Mouse (Mus musculus) splenic B cell, adult 2 months (primary cell): Measurements from ENCODE around the gene Uchl1.
A peak's percentile ranks its signal among the peaks of the same experiment; 100 is the strongest.

Experiments
- DNase-seq: peaks from one replicate; pipeline ENCODE4 v3.0.0-alpha.2; 2011; ENCODE audit warnings: low read depth, low spot score
- H3K27me3 ChIP-seq: 2 replicates; pipeline ENCODE4 v1.6.1; 2012; ENCODE audit warnings: mild to moderate bottlenecking, low read length, moderate library complexity, mixed read lengths; ENCODE audit not compliant: control insufficient read depth, poor library complexity, insufficient read depth, severe bottlenecking
- H3K36me3 ChIP-seq: 2 replicates; pipeline ENCODE4 v1.6.1; 2012; ENCODE audit warnings: mild to moderate bottlenecking, low read length, moderate library complexity, mixed read lengths; ENCODE audit not compliant: control insufficient read depth, poor library complexity, insufficient read depth, severe bottlenecking

Uchl1 gene

DNA sequence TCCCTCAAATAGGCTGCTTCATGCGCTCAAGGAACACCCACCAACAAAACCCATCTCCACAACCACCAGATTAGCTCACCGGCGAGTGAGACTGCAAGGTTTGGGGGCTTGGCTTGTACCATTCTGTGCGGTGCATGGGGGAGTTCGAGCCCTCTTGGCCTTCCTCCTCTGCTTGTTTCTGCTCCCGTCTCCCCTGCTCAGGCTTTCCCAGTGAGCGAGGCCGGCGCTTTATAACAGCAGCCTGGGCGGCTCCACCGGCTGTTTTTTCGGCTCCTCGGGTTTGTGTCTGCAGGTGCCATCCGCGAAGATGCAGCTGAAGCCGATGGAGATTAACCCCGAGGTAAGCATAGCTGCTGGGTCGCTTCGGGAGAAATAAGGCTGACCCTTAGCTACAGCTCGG is at the start of gene Uchl1:
Uchl1 (plus strand) TSS at position 109 of the 400 bp plus-strand sequence.
- no peaks in the 10 kb centered on the region for H3K36me3 ChIP-seq
- DNase-seq, result peak; percentile 66
- H3K27me3 ChIP-seq, result no peaks in the 10 kb centered on the region; the same call in 1 of the 2 replicates

GRCm38 (mm10) chr5:66627805-66628204 is 48.1 kb upstream of the Uchl1 start:
- no peak for DNase-seq
- Histone ChIP-seq H3K27me3 (no peaks in the 10 kb centered on the region), H3K36me3 (no peaks in the 10 kb centered on the region)

GRCm38 (mm10) chr5:66635459-66636079 is 40.3 kb upstream of the Uchl1 start:
- Histone ChIP-seq H3K27me3 (no peaks in the 10 kb centered on the region), H3K36me3 (no peaks in the 10 kb centered on the region)
- DNase-seq, result no peak

GRCm38 (mm10) chr5:66642156-66642555 is 33.7 kb upstream of the Uchl1 start:
- Histone ChIP-seq H3K27me3 (no peaks in the 10 kb centered on the region), H3K36me3 (no peaks in the 10 kb centered on the region)
- DNase-seq, result no peak

- H3K27me3 ChIP-seq, result no peaks in the 10 kb centered on the region
- no peaks in the 10 kb centered on the region for H3K36me3 ChIP-seq
- no peak for DNase-seq
Observed at GRCm38 (mm10) chr5:66643260-66643659, 32.6 kb upstream of the Uchl1 start.

GRCm38 (mm10) chr5:66647504-66647903 is 28.4 kb upstream of the Uchl1 start:
- Histone ChIP-seq H3K36me3 (no peaks in the 10 kb centered on the region), H3K27me3 (no peaks in the 10 kb centered on the region)
- no peak for DNase-seq

GRCm38 (mm10) chr5:66654220-66654619 is 21.7 kb upstream of the Uchl1 start:
- Histone ChIP-seq H3K36me3 (no peaks in the 10 kb centered on the region), H3K27me3 (no peaks in the 10 kb centered on the region)
- DNase-seq, result no peak

- no peaks in the 10 kb centered on the region for H3K36me3 ChIP-seq
- DNase-seq, result no peak
Observed at GRCm38 (mm10) chr5:66675189-66675890, 551 bp upstream of the Uchl1 start.

DNA sequence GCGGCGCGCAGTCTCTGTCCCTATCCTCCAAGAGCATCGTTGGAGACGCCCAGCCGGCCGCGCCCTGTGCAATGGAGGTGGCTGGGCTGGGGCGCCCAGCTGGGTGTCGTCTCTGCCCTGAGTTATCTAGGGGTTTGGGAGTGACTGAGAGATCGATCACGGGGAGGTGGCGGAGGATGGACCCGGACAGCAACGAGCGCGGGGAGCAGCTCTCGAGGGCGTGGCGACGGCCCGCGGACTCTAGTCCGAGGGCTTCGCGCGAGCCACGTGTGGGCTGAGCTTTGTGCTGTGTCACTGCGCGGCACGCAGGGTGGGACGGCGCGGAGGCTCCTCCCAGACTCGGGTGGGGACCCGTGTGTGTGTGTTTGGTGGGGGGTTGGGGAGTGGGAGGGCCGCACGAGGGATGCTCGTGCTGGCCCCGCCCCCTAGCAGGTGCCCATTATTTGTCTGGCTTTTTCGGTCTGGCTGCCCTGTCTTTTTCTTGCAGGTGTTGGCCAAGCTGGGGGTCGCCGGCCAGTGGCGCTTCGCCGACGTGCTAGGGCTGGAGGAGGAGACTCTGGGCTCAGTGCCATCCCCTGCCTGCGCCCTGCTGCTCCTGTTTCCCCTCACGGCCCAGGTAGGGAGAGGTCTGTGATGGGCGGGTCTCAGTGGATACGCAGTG is 696 bp downstream of the Uchl1 start:
- peak; percentile 41 for DNase-seq
- Histone ChIP-seq H3K27me3 (no peaks in the 10 kb centered on the region; the same call in 1 of the 2 replicates), H3K36me3 (no peaks in the 10 kb centered on the region)

More at GRCm38 (mm10) chr5:66675189-66675890, 551 bp upstream of the Uchl1 start:
- no peaks in the 10 kb centered on the region; the same call in 1 of the 2 replicates for H3K27me3 ChIP-seq

DNA sequence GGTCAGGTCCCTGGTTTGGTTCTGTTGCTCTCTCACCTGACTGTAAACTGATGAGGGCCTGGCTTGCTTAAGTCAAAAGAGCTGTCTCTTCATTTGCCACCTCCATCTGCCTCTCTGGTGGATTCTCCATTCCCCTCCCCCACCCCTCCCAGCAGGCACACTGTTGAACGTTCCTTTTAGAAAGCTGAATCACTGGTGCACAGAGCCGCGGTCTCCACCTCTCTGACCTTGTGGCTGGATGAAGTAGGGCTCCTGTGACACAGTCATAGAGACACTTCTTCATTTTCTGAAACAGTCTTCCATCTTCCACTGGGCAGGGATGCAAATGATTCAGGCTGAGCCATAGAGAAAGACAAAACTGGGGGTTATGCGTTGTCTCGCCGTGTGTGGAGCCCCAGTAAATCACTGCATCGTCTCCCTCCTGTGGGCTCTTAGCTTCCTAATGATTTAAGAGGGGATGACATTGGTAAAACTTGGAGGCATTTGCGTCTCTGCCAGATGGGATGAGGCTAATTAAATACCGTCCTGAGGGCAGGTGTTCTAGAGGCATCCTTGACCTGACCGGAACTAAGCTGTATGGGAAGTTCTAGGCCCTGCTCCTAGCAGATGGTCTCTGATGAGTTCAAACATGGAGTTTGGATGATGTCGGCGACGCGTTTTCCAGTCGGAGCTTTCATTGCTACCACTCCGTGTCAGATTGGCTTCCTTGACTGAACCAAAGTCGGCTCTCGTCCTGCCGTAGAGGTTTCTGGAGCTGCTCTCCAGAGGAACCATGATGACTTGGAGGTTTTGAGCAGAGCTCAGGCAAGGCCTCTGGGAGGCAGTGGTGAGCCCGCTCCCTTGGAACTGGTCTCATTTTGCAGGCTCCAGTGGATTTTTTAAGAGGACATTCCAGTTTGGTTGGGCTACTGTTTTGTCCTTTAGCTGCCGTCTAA is 1.8 kb downstream of the Uchl1 start:
- H3K27me3 ChIP-seq, result no peaks in the 10 kb centered on the region; the same call in 1 of the 2 replicates

DNA sequence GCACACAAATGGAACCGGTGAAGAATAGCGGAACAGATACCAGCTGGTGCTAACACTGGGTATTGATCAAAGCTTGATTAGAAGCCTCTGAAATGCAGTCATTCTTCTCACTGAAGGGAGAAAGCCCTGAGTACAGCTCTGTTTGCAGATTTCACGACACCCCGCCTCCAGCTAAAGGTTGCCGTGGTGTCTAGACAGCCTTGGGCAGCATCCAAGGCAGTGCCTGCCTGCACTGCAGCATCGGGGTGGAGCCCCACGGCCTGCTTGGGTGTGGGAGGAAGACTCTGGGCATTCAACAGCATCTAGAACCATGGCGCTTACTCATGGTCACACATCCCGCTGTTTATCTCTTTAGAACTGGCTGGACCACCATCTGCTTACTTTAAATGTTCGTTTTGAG is 3.3 kb downstream of the Uchl1 start:
- DNase-seq, result no peak

More for the DNA sequence above, 1.8 kb downstream of the Uchl1 start:
- DNase-seq, result peak; percentile 34
- H3K36me3 ChIP-seq, result no peaks in the 10 kb centered on the region

DNA sequence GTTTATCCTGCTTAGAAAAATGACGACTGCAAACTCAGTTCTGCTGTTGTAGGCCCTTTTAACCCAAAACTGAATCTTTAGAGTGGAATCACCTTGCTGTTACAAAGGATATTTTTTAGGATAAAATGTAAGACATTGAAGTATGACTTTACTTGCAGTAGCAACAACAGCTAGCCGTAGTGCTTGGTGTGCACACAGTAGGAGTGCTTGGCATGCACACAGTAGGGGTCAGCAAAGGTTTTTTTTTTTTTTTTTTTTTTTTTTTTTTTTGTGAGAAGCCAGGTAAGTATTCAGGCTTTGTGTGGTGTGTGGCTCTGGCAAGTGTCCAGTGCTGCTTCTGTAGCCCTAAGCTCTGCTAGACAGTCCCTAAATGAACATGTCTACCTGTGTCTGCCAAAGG is 10.0 kb downstream of the Uchl1 start:
- no peak for DNase-seq
- no peaks in the 10 kb centered on the region for H3K27me3 ChIP-seq
- no peaks in the 10 kb centered on the region for H3K36me3 ChIP-seq

More for the DNA sequence above, 3.3 kb downstream of the Uchl1 start:
- no peaks in the 10 kb centered on the region for H3K36me3 ChIP-seq
- H3K27me3 ChIP-seq, result no peaks in the 10 kb centered on the region; the same call in 1 of the 2 replicates

DNA sequence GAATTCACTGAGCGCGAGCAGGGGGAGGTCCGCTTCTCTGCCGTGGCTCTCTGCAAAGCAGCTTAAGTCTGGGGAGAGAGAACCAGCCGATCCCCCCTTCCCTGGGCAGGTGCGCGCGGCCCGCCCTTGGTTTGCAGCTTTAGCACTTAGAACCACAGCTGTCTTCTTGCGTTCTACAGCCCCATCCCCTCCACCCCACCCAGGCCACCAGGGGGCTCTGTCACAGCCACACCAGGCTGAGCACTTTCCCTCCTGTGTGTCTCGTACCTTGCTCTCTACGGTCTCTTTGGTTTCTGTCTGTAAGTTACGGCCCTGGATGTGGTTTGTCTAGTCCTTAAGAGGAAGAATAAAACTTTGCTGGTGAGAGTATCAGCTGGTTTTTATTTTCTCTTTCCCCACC is 11.0 kb downstream of the Uchl1 start:
- DNase-seq, result no peak
- H3K27me3 ChIP-seq, result no peaks in the 10 kb centered on the region
- H3K36me3 ChIP-seq, result no peaks in the 10 kb centered on the region

DNA sequence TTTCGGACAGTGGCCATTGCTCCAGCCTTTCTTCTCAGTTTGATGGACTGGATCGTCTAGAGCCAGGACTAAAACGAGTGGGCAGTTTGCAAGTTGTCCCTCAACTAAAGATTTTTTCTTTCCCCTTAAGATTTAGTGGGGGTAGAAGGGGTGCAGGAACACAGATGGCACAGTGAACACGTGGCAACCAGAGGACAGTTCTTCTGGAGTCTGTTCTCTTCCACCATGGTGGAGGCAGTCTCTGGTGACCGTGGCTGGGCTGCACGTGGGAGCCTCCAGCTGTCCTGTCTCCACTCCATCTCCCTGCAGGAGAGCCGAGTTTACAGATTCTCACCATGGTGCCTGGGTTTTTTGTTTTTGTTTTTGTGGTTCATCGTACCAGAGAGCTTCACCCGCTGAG is 11.8 kb downstream of the Uchl1 start:
- Histone ChIP-seq H3K27me3 (no peaks in the 10 kb centered on the region), H3K36me3 (no peaks in the 10 kb centered on the region)
- DNase-seq, result no peak
